Mouse (Mus musculus) kidney, postnatal 4 days (tissue): ENCODE measurements around the gene 1810024B03Rik.
A peak's percentile ranks its signal among the peaks of the same experiment; 100 is the strongest.
"Not testable (repeated sequence)": the region's sequence is repeated elsewhere in the genome, so short reads cannot be mapped to it uniquely, and the experiment has no call there.

ENCODE experiments used
- DNase-seq, 2 experiments: peaks; one replicate each; pipeline ENCODE4 v3.0.0; 2021; ENCODE audit warnings: mixed read lengths in 2 of 2

1810024B03Rik gene

GRCm38 (mm10) chr2:127207547-127208451, at the start of gene 1810024B03Rik, which contains the start of gene Snrnp200:
1810024B03Rik (minus strand) TSS chr2:127208280.
Snrnp200 (plus strand) TSS chr2:127208386.
- DNase-seq: peak; percentile 96 to 97

- DNase-seq: no peak
Observed at GRCm38 (mm10) chr2:127255294-127255693, 47.2 kb upstream of the 1810024B03Rik start.

DNA sequence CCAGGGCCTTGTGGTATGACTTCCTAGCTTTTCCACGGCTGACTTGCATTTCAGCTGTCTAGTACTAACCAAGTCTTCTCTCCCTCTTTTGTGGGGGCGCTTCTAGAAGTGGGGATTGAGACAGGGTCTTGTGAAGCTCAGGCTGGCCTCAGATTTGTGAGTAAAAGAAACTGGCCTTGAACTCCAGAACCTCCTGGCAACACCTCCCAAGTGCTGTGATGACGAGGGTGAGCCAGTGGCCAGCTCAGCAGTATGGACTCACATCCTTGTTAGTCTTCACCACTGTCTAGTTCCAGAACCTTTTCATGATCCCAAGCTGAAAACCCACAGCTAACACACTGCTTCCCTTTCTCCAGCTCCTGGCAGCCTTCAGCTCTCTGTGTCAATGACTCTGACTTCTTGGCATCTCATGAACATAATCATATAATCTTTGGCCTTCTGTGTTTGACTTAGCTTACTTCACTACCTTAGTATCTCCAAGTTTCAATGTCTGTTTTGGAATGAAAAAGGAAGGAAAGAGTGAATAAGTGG, 46.6 kb upstream of the 1810024B03Rik start:
- DNase-seq: no peak

- DNase-seq: peak in 1 of 2 experiments; percentile 26
Observed at GRCm38 (mm10) chr2:127252787-127253186, 44.7 kb upstream of the 1810024B03Rik start.

DNA sequence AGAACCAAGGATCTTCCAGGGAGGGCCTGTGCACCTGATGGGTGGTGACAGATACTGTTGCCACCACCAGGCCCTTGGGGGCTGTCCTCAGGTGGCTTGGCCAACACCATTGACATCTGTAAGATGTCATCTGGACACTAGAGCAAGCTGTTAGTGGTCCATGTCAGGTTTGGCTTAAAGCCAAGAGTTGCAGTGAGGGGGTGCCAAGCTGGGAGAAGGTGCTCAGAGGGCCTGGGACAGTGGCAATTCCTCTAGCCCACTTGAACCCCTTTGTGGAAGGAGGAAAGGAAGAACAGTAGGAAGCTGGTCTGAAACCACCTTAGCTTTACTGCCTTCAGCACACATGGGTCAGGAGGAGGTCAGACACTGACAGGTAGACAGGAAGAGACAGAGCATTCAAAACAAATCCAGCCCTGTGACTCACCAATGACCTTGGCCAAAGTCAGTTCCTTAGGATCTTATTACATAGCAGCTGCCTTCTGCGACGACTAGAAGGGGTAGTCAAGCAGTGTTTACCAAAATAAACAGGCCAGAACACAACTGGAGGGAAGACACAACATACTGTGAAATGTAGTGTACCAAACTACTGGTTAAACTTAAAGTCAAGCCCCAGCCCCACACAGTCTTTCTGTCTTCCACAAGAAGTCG, 43.9 kb upstream of the 1810024B03Rik start:
- DNase-seq: no peak

- no peak for DNase-seq
Observed at GRCm38 (mm10) chr2:127251457-127251856, 43.4 kb upstream of the 1810024B03Rik start.

GRCm38 (mm10) chr2:127250291-127251008, 42.4 kb upstream of the 1810024B03Rik start:
- DNase-seq: no peak

GRCm38 (mm10) chr2:127248334-127249004, 40.4 kb upstream of the 1810024B03Rik start:
- DNase-seq: peak; percentile 62 to 72

- peak; percentile 98 to 99 for DNase-seq
Observed at GRCm38 (mm10) chr2:127247592-127248333, 39.7 kb upstream of the 1810024B03Rik start, which contains the start of the genes Ciao1 and Tmem127. Ciao1 (minus strand) TSS chr2:127247816. Tmem127 (plus strand) TSS chr2:127247908.

- peak in 1 of 2 experiments; percentile 22 for DNase-seq
Observed at GRCm38 (mm10) chr2:127240065-127240464, 32.0 kb upstream of the 1810024B03Rik start.

DNA sequence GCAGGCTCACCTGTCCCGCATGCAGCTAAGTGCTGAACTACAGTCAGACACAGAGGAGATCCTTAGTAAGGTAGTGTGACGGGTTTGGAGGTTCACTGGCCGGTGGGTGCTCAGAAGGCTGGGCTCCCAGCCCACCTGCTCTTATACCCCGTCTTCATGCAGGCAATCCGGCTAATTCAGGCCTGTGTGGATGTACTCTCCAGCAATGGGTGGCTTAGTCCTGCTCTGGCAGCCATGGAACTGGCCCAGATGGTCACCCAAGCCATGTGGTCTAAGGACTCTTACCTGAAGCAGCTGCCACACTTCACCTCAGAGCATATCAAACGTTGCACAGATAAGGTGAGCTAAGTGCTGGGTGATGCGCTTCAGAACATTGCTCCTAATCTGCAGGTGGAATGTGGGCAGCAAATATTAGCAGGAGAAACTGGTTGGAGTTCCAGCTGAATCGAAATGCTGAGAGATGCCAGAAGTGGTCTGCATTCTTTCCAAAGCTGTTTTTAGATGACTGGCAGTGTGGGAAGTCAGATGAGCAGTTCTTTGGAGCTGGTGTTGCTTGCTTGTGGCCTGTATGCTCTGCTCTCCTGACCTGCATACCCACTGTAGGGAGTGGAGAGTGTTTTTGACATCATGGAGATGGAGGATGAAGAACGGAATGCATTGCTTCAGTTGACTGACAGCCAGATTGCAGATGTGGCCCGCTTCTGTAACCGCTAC, 30.0 kb upstream of the 1810024B03Rik start:
- DNase-seq: no peak

- no peak for DNase-seq
Observed at GRCm38 (mm10) chr2:127225261-127225660, 17.2 kb upstream of the 1810024B03Rik start.

DNA sequence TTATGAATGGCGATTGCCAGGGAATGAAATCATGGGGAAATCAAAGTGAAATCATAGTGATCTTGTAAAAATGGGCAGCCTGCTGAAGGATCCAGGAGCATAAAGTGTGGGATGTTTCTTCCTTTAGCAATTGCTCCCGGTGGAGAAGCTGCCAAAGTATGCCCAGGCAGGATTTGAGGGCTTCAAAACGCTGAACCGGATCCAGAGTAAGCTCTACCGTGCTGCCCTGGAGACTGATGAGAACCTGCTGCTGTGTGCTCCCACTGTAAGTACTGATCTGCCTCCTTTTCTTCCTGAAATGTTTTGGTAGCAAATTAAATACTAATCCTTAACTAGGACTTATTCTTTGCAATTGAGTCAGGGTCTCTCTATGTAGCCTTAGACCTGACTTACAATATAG, 9.7 kb upstream of the 1810024B03Rik start:
- no peak for DNase-seq

- DNase-seq: no peak
Observed at GRCm38 (mm10) chr2:127210701-127211100, 2.6 kb upstream of the 1810024B03Rik start.

DNA sequence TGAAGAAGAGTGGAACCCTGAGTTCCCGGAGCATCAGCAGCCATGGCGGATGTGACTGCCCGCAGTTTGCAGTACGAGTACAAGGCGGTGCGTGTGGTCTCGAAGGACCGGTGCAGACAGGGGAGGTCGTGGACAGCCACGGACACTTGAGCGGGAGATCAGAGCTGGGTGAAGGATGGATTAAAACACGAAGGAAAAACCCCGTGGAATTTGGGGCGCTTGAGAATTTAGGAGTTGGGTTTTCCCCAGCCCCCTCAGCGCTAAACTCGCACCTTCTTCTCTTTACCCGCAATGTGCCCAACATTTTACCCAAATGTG, 331 bp upstream of the 1810024B03Rik start:
- DNase-seq: no peak

GRCm38 (mm10) chr2:127206916-127207315, 1.2 kb downstream of the 1810024B03Rik start:
- DNase-seq: no peak

GRCm38 (mm10) chr2:127205936-127206335, 2.1 kb downstream of the 1810024B03Rik start:
- not testable (repeated sequence) for DNase-seq

DNA sequence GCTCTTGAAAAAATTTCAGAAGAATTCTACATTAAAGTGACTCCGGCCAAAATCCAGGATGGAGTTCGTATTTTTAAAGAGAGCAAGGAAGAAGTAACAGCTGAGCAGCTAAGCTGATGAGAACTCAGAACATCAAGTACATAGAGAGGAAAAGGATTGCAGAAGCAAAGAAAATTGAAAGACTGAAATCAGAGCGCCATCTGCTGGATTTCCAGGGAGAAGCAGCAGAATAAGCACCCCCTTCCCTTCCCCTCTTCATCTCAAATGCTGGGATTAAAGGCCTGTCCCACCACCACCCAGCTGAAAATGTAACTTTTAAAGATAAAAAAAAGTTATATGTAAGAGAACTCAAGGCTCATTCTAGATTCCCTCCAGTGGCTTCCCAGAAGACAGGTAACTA, 3.1 kb downstream of the 1810024B03Rik start:
- peak; percentile 70 to 72 for DNase-seq

- DNase-seq: no peak
Observed at GRCm38 (mm10) chr2:127189574-127189973, 18.5 kb downstream of the 1810024B03Rik start.

DNA sequence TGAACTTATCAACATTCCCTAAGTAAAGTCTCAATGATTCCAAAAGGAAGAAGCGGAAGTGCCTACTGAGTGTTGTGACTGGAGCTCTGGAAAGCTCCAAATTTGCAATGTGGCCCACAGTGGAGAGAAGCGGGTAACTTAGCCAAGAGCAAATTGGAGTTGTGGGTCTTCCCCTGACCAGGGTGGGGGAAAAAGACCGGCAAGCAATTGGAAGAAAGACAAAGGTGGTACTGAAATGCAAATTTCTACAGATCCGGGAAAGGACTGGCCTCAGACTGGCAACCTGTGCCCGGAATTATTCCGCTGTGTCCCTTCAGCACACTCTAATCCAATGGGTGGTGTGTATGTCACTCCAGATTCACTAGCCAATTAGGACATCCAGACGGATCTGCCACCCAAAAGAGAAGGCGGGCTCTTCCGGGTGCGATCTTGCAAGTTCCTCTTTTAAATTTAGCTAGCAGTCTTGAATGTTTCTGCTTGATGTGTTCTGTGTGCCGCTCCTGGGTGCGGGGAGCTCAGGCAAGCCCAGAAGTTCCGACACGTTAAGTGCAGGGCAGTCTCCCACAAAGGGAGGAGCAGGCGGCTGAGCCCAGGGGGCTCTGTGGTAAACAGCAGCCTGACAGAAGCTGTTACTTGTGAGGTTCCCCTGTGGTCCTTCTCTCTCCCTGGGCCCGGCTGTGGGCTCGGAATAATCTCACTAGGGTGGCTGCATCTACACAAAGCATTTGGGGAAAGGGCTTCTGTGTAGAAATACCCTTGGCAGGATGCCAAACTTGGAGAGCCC, 25.3 kb downstream of the 1810024B03Rik start:
- DNase-seq: peak; percentile 73 to 86
